Mouse (Mus musculus) lung, adult 2 months (tissue): Measurements from ENCODE around the gene Tmem102.

Experiments
- CTCF ChIP-seq: fragments of 200-500 bp; IDR thresholded peaks from 2 replicates; pipeline ENCODE4 v1.5.1; 2011; ENCODE audit warnings: mild to moderate bottlenecking, low read length, control low read depth; ENCODE audit not compliant: insufficient read depth
- POLR2A ChIP-seq: fragments of 200-500 bp; IDR thresholded peaks from 2 replicates; pipeline ENCODE4 v1.6.1; 2011; ENCODE audit warnings: low read depth, mild to moderate bottlenecking, control low read depth, low read length, borderline replicate concordance; ENCODE audit errors: extremely low read depth

GRCm38 (mm10) chr11:69816520-69816919 is 11.1 kb upstream of the Tmem102 start:
- TF ChIP-seq POLR2A (no peak), CTCF (no peak)
